Mouse (Mus musculus): ENCODE data around the gene Gm2696. TPM values are rescaled to one million over a fixed set of nuclear protein-coding genes. Genes with fewer than 3 reads are reported as not detected.
A peak's percentile ranks its signal among the peaks of the same experiment; 100 is the strongest.
"Not testable (repeated sequence)": the region's sequence is repeated elsewhere in the genome, so short reads cannot be mapped to it uniquely, and the experiment has no call there.

Gm2696 gene
- not detected in 2 replicates for polyA plus RNA-seq (2016; fragmentation: Nextera tagmentation; extraction: Ambion mirVana)

- no peak for DNase-seq (ENCODE audit: low spot score)
- 0 out of 2 replicates have a peak within 1 kb of the TSS, but pooled peaks have one; percentile 35 for H3K27ac ChIP-seq
- 57% methylated on average over 4 of the region's 4 CpGs for WGBS
These were observed at the start of gene Gm2696 for GRCm38 (mm10) chr10:77814382-77814781. Gene Gm2696 (plus strand): TSS chr10:77814682.

GRCm38 (mm10) chr10:77769727-77770126 lies 44.8 kb upstream of the Gm2696 start:
- WGBS: 84% methylated on average over 1 of the region's 1 CpGs
- no peak for DNase-seq (ENCODE audit: low spot score)
- H3K36me3 ChIP-seq: no peaks in the 10 kb centered on the region

More at GRCm38 (mm10) chr10:77814382-77814781, at the start of gene Gm2696:
- H3K36me3 ChIP-seq: no peaks in the 10 kb centered on the region
- peaks cover 3% of the 10 kb centered on the region; the same call in 1 of the 2 replicates for H3K9me3 ChIP-seq
- H3K27me3 ChIP-seq (ENCODE audit: insufficient read depth, poor library complexity, severe bottlenecking): no peaks in the 10 kb centered on the region
- H3K4me1 ChIP-seq (replicated peaks): peaks cover 7% of the 10 kb centered on the region; the same call in 1 of the 2 replicates
- H3K4me3 ChIP-seq: no peak within 1 kb of the TSS

GRCm38 (mm10) chr10:77771225-77771624 lies 43.3 kb upstream of the Gm2696 start, which contains the start of gene Gm3238:
Gene Gm3238 (minus strand): TSS chr10:77771325.
- not testable (repeated sequence) for H3K9me3 ChIP-seq; H3K36me3 ChIP-seq; H3K27ac ChIP-seq; H3K4me1 ChIP-seq (replicated peaks); H3K4me3 ChIP-seq; H3K27me3 ChIP-seq (ENCODE audit: insufficient read depth, poor library complexity, severe bottlenecking); DNase-seq (ENCODE audit: low spot score)
- 71% methylated on average over 1 of the region's 1 CpGs for WGBS

More at GRCm38 (mm10) chr10:77769727-77770126, 44.8 kb upstream of the Gm2696 start:
- Histone ChIP-seq H3K4me1 (replicated peaks) (no peaks in the 10 kb centered on the region; the same call in 1 of the 2 replicates), H3K27ac (no peak overlapping the region), H3K4me3 (no peak overlapping the region), H3K9me3 (no peaks in the 10 kb centered on the region), H3K27me3 (ENCODE audit: insufficient read depth, poor library complexity, severe bottlenecking) (no peaks in the 10 kb centered on the region)

GRCm38 (mm10) chr10:77772142-77772541 lies 42.3 kb upstream of the Gm2696 start:
- not testable (repeated sequence) for H3K27ac ChIP-seq; H3K4me1 ChIP-seq (replicated peaks); H3K9me3 ChIP-seq; H3K36me3 ChIP-seq; H3K27me3 ChIP-seq (ENCODE audit: insufficient read depth, poor library complexity, severe bottlenecking); DNase-seq (ENCODE audit: low spot score); H3K4me3 ChIP-seq
- WGBS: 97% methylated on average over 3 of the region's 3 CpGs

- H3K4me1 ChIP-seq (replicated peaks); DNase-seq (ENCODE audit: low spot score): not testable (repeated sequence)
- 87% methylated on average over 1 of the region's 1 CpGs for WGBS
These were observed 37.6 kb upstream of the Gm2696 start, which contains the start of gene Gm7138 for GRCm38 (mm10) chr10:77776844-77777243. Gene Gm7138 (minus strand): TSS chr10:77776944.

GRCm38 (mm10) chr10:77782442-77782841 lies 32.0 kb upstream of the Gm2696 start, which contains the start of gene Gm3250:
Gene Gm3250 (minus strand): TSS chr10:77782542.
- H3K27ac ChIP-seq; H3K27me3 ChIP-seq (ENCODE audit: insufficient read depth, poor library complexity, severe bottlenecking); H3K36me3 ChIP-seq; DNase-seq (ENCODE audit: low spot score); H3K4me1 ChIP-seq (replicated peaks); H3K9me3 ChIP-seq; H3K4me3 ChIP-seq: not testable (repeated sequence)
- 65% methylated on average over 1 of the region's 1 CpGs for WGBS

More at GRCm38 (mm10) chr10:77776844-77777243, 37.6 kb upstream of the Gm2696 start, which contains the start of gene Gm7138:
- not testable (repeated sequence) for H3K9me3 ChIP-seq; H3K27ac ChIP-seq; H3K4me3 ChIP-seq; H3K27me3 ChIP-seq (ENCODE audit: insufficient read depth, poor library complexity, severe bottlenecking); H3K36me3 ChIP-seq

- H3K9me3 ChIP-seq; H3K4me3 ChIP-seq; H3K36me3 ChIP-seq; H3K27me3 ChIP-seq (ENCODE audit: insufficient read depth, poor library complexity, severe bottlenecking); H3K4me1 ChIP-seq (replicated peaks); H3K27ac ChIP-seq; DNase-seq (ENCODE audit: low spot score): not testable (repeated sequence)
- WGBS: 95% methylated on average over 3 of the region's 3 CpGs
These were observed 31.1 kb upstream of the Gm2696 start for GRCm38 (mm10) chr10:77783396-77783795.

- 56% methylated on average over 1 of the region's 1 CpGs for WGBS
These were observed 26.6 kb upstream of the Gm2696 start, which contains the start of gene Gm7137 for GRCm38 (mm10) chr10:77787876-77788275. Gene Gm7137 (minus strand): TSS chr10:77788200.

GRCm38 (mm10) chr10:77788621-77789020 lies 25.9 kb upstream of the Gm2696 start:
- H3K27me3 ChIP-seq (ENCODE audit: insufficient read depth, poor library complexity, severe bottlenecking): no peaks in the 10 kb centered on the region
- H3K36me3 ChIP-seq: no peaks in the 10 kb centered on the region
- WGBS: 78% methylated on average over 2 of the region's 2 CpGs
- DNase-seq (ENCODE audit: low spot score): no peak
- no peak overlapping the region for H3K27ac ChIP-seq
- 0 out of 2 replicates have a peak, but pooled peaks cover 5% of the 10 kb centered on the region for H3K4me1 ChIP-seq (replicated peaks)
- no peaks in the 10 kb centered on the region for H3K9me3 ChIP-seq
- no peak overlapping the region for H3K4me3 ChIP-seq

More at GRCm38 (mm10) chr10:77787876-77788275, 26.6 kb upstream of the Gm2696 start, which contains the start of gene Gm7137:
- DNase-seq (ENCODE audit: low spot score); H3K4me3 ChIP-seq; H3K9me3 ChIP-seq; H3K36me3 ChIP-seq; H3K27ac ChIP-seq; H3K4me1 ChIP-seq (replicated peaks); H3K27me3 ChIP-seq (ENCODE audit: insufficient read depth, poor library complexity, severe bottlenecking): not testable (repeated sequence)

- Histone ChIP-seq H3K36me3 (no peaks in the 10 kb centered on the region), H3K4me1 (replicated peaks) (peaks cover 37% of the 10 kb centered on the region), H3K27me3 (ENCODE audit: insufficient read depth, poor library complexity, severe bottlenecking) (no peaks in the 10 kb centered on the region), H3K9me3 (no peaks in the 10 kb centered on the region), H3K27ac (peak within 1 kb of the TSS; percentile 69; the same call in 1 of the 2 replicates), H3K4me3 (no peak within 1 kb of the TSS)
- 46% methylated on average over 2 of the region's 2 CpGs for WGBS
- no peak for DNase-seq (ENCODE audit: low spot score)
These were observed 19.5 kb upstream of the Gm2696 start, which contains the start of gene Gm9639 for GRCm38 (mm10) chr10:77794976-77795375. Gene Gm9639 (minus strand): TSS chr10:77795076.

GRCm38 (mm10) chr10:77797677-77798076 lies 16.8 kb upstream of the Gm2696 start:
- Histone ChIP-seq H3K27ac (peak overlapping the region; percentile 74), H3K4me1 (replicated peaks) (peaks cover 37% of the 10 kb centered on the region), H3K4me3 (no peak overlapping the region), H3K9me3 (no peaks in the 10 kb centered on the region), H3K36me3 (no peaks in the 10 kb centered on the region), H3K27me3 (ENCODE audit: insufficient read depth, poor library complexity, severe bottlenecking) (no peaks in the 10 kb centered on the region)
- WGBS: 15% methylated on average over 3 of the region's 3 CpGs
- no peak for DNase-seq (ENCODE audit: low spot score)

- not testable (repeated sequence) for DNase-seq (ENCODE audit: low spot score); H3K4me3 ChIP-seq; H3K36me3 ChIP-seq; H3K9me3 ChIP-seq; H3K27me3 ChIP-seq (ENCODE audit: insufficient read depth, poor library complexity, severe bottlenecking)
- Histone ChIP-seq H3K4me1 (replicated peaks) (peaks cover 35% of the 10 kb centered on the region), H3K27ac (peak overlapping the region; percentile 74)
- WGBS: 39% methylated on average over 3 of the region's 3 CpGs
These were observed 16.1 kb upstream of the Gm2696 start for GRCm38 (mm10) chr10:77798164-77798920.

- H3K36me3 ChIP-seq: no peaks in the 10 kb centered on the region
- H3K27ac ChIP-seq: peak within 1 kb of the TSS; percentile 74
- DNase-seq (ENCODE audit: low spot score): no peak
- no peaks in the 10 kb centered on the region for H3K27me3 ChIP-seq (ENCODE audit: insufficient read depth, poor library complexity, severe bottlenecking)
- no peaks in the 10 kb centered on the region for H3K9me3 ChIP-seq
- H3K4me1 ChIP-seq (replicated peaks): peaks cover 29% of the 10 kb centered on the region
- 54% methylated on average over 8 of the region's 8 CpGs for WGBS
- H3K4me3 ChIP-seq: no peak within 1 kb of the TSS
These were observed 15.5 kb upstream of the Gm2696 start, which contains the start of gene Gm19668 for GRCm38 (mm10) chr10:77798921-77799508. Gene Gm19668 (minus strand): TSS chr10:77799133.

Data from hindbrain, embryonic 10.5 days (tissue).